Mouse (Mus musculus) forebrain, embryonic 11.5 days (tissue): ENCODE measurements around the gene Osmr. TPM values are rescaled to one million over a fixed set of nuclear protein-coding genes. Genes with fewer than 3 reads are reported as not detected.

Source experiments
- ATAC-seq: fragments of 200-750 bp; cut with Nextera tagmentation; replicated peaks from 2 replicates; pipeline ENCODE4 v1.8.0; 2017; ENCODE audit warnings: moderate TSS enrichment; ENCODE audit not compliant: low FRiP score
- DNase-seq: peaks from one replicate; pipeline ENCODE4 v3.0.0-alpha.2; 2017; ENCODE audit warnings: low spot score
- H3K27ac ChIP-seq: fragments of 300-500 bp; sonication (generic); 2 replicates; pipeline ENCODE4 v1.5.1; 2014; ENCODE audit warnings: low read depth, low read length
- H3K27me3 ChIP-seq: fragments of 300-500 bp; sonication (generic); 2 replicates; pipeline ENCODE4 v1.6.1; 2014; ENCODE audit warnings: mild to moderate bottlenecking, low read length, mixed read lengths; ENCODE audit not compliant: control insufficient read depth, insufficient read depth
- H3K36me3 ChIP-seq: fragments of 300-500 bp; sonication (generic); 2 replicates; pipeline ENCODE4 v1.6.1; 2014; ENCODE audit warnings: mild to moderate bottlenecking, low read length, moderate library complexity, mixed read lengths; ENCODE audit not compliant: control insufficient read depth, insufficient read depth
- H3K4me1 ChIP-seq: fragments of 300-500 bp; sonication (generic); replicated peaks from 2 replicates; pipeline ENCODE4 v1.6.1; 2014; ENCODE audit warnings: low read length, mixed read lengths; ENCODE audit not compliant: control insufficient read depth, insufficient read depth
- H3K4me2 ChIP-seq: fragments of 300-500 bp; sonication (generic); 2 replicates; pipeline ENCODE4 v1.6.1; 2014; ENCODE audit warnings: low read depth, mild to moderate bottlenecking, low read length, moderate library complexity, mixed read lengths; ENCODE audit not compliant: severe bottlenecking
- H3K4me3 ChIP-seq: fragments of 300-500 bp; sonication (generic); 2 replicates; pipeline ENCODE4 v1.5.1; 2014; ENCODE audit warnings: low read depth, low read length
- H3K9ac ChIP-seq: fragments of 300-500 bp; sonication (generic); 2 replicates; pipeline ENCODE4 v1.6.1; 2014; ENCODE audit warnings: low read length
- H3K9me3 ChIP-seq: fragments of 300-500 bp; sonication (generic); 2 replicates; pipeline ENCODE4 v1.6.1; 2016; ENCODE audit warnings: low read length, mixed read lengths; ENCODE audit not compliant: control insufficient read depth
- WGBS: fragments of 180-500 bp; shearing (Covaris S2); extraction: QIAGEN DNeasy Blood & Tissue Kit; methylation state at CpG from one replicate; pipeline ENCODE4 v1.1.7; 2014; 5-methylcytosine and 5-hydroxymethylcytosine counted together
- polyA plus RNA-seq: library from polyadenylated mRNA; unstranded; fragments of >200 nt; fragmentation: Nextera tagmentation; extraction: Ambion mirVana; gene quantifications from 2 replicates; pipeline ENCODE4 v1.2.1, GENCODE M21; 2014

Osmr gene
- polyA plus RNA-seq, 1 experiment from 2014 or later: 0.24 TPM

GRCm38 (mm10) chr15:6786212-6786611 lies 88.6 kb downstream of the Osmr start:
- Histone ChIP-seq H3K36me3 (peaks cover 11% of the 10 kb centered on the region; the same call in 1 of the 2 replicates), H3K27me3 (no peaks in the 10 kb centered on the region), H3K9me3 (no peaks in the 10 kb centered on the region), H3K27ac (no peak overlapping the region), H3K9ac (no peak overlapping the region), H3K4me2 (no peak overlapping the region), H3K4me1 (no peaks in the 10 kb centered on the region), H3K4me3 (no peak overlapping the region)
- ATAC-seq (no peak), DNase-seq (no peak)
- 94% methylated on average over 10 of the region's 10 CpGs for WGBS

GRCm38 (mm10) chr15:6772265-6772664 lies 102.5 kb downstream of the Osmr start:
- H3K4me3 ChIP-seq: no peak overlapping the region
- ATAC-seq (no peak), DNase-seq (no peak)
- 95% methylated on average over 3 of the region's 3 CpGs for WGBS
- peaks cover 3% of the 10 kb centered on the region; the same call in 1 of the 2 replicates for H3K36me3 ChIP-seq
- no peaks in the 10 kb centered on the region for H3K9me3 ChIP-seq
- no peak overlapping the region for H3K9ac ChIP-seq
- no peaks in the 10 kb centered on the region for H3K4me1 ChIP-seq
- H3K27me3 ChIP-seq: no peaks in the 10 kb centered on the region
- no peak overlapping the region for H3K27ac ChIP-seq
- H3K4me2 ChIP-seq: no peak overlapping the region

Other genes starting within 250 kb of the Osmr start
- gene Rictor, start 166.6 kb downstream of the Osmr start, polyA plus RNA-seq: 44.8 and 46.8 TPM in 2 replicates
- gene Lifr, start 215.6 kb upstream of the Osmr start, polyA plus RNA-seq: 9.4 and 10.7 TPM in 2 replicates